Mouse (Mus musculus) stomach, postnatal 0 days (tissue): ENCODE data around the gene Mrpl33.

Experiments used
- CTCF ChIP-seq: IDR thresholded peaks from 2 replicates; pipeline ENCODE4 v1.5.1; 2016; ENCODE audit warnings: antibody characterized with exemption, low read depth, mild to moderate bottlenecking, moderate library complexity
- EP300 ChIP-seq: optimal IDR thresholded peaks from 2 replicates; pipeline ENCODE3; 2016; ENCODE audit warnings: antibody characterized with exemption

DNA sequence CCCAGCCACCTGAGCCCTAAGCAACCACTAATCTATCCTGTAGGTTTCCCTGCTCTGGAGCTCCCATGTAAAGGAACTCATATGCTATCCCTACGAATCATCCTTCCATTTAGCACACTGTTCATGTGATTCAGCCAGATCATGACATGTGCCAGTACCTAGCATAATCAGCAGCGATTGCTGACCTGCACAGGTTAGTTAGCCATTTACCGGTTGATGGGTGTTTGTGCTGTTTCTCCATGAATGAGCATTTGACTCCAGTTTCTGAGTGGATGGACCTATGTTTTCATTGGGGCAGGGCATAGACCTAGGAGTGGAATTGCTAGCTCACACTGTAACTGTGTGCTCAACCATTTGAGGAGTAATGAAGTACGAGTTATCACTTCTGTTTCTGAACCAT lies 11.2 kb upstream of the Mrpl33 start:
- TF ChIP-seq CTCF (no peak), EP300 (no peak)
